Mouse (Mus musculus) heart, embryonic 16.5 days (tissue): ENCODE results near the gene Calcoco2. TPM values are rescaled to one million over a fixed set of nuclear protein-coding genes. Genes with fewer than 3 reads are reported as not detected.

Source experiments
- ATAC-seq: fragments of 200-750 bp; cut with Nextera tagmentation; replicated peaks from 2 replicates; pipeline ENCODE4 v1.8.0; 2017; ENCODE audit warnings: moderate number of reproducible peaks; ENCODE audit not compliant: insufficient read depth, low FRiP score; ENCODE audit errors: extremely low read depth
- H3K27ac ChIP-seq: fragments of 300-500 bp; sonication (generic); 2 replicates; pipeline ENCODE4 v1.5.1; 2014; ENCODE audit warnings: mild to moderate bottlenecking, low read length, control low read depth, moderate library complexity
- H3K27me3 ChIP-seq: fragments of 300-500 bp; sonication (generic); 2 replicates; pipeline ENCODE4 v1.6.1; 2014; ENCODE audit warnings: low read length, mixed read lengths; ENCODE audit not compliant: control insufficient read depth, insufficient read depth
- H3K36me3 ChIP-seq: fragments of 300-500 bp; sonication (generic); 2 replicates; pipeline ENCODE4 v1.6.1; 2014; ENCODE audit not compliant: control insufficient read depth, insufficient read depth
- H3K4me1 ChIP-seq: fragments of 300-500 bp; sonication (generic); 2 replicates; pipeline ENCODE4 v1.6.1; 2014; ENCODE audit warnings: low read length, mixed read lengths; ENCODE audit not compliant: control insufficient read depth, insufficient read depth
- H3K4me2 ChIP-seq: fragments of 300-500 bp; sonication (generic); 2 replicates; pipeline ENCODE4 v1.6.1; 2014; ENCODE audit warnings: low read depth, mild to moderate bottlenecking, control low read depth, low read length
- H3K4me3 ChIP-seq: fragments of 300-500 bp; sonication (generic); 2 replicates; pipeline ENCODE4 v1.5.1; 2014; ENCODE audit warnings: mild to moderate bottlenecking, control low read depth, low read length
- H3K9ac ChIP-seq: fragments of 300-500 bp; sonication (generic); 2 replicates; pipeline ENCODE4 v1.6.1; 2014; ENCODE audit warnings: low read length, control low read depth
- H3K9me3 ChIP-seq: fragments of 300-500 bp; sonication (generic); replicated peaks from 2 replicates; pipeline ENCODE4 v1.6.1; 2016; ENCODE audit warnings: low read length; ENCODE audit not compliant: control insufficient read depth
- WGBS: fragments of 180-500 bp; shearing (Covaris S2); extraction: QIAGEN DNeasy Blood & Tissue Kit; methylation state at CpG from one replicate; pipeline ENCODE4 v1.1.7; 2014; 5-methylcytosine and 5-hydroxymethylcytosine counted together
- polyA plus RNA-seq: library from polyadenylated mRNA; unstranded; fragments of >200 nt; fragmentation: Nextera tagmentation; extraction: Ambion mirVana; gene quantifications from 2 replicates; pipeline ENCODE4 v1.2.1, GENCODE M21; 2015

The Calcoco2 gene
- polyA plus RNA-seq, 1 experiment from 2014 or later = 0.11 TPM

DNA sequence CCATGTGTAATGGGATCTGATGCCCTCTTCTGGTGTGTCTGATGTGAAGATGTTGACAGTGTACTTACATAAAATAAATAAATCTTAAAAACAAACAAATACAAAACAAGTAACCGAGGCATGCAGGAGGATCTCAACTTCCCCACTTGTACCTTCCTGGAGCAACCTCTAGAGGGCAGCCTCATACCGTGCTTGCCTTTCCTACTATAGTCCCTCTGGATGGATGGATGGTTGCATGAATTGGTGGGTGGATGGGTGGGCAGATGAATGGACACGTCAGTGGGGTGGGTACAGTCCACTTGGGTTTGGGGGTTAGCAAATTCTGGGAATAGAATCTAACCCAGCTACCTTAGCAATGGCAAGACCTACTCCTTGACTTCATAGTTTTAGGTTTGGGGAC, 18.4 kb downstream of the Calcoco2 start:
- H3K4me2 ChIP-seq = no peak overlapping the region
- no peaks in the 10 kb centered on the region for H3K36me3 ChIP-seq
- no peak overlapping the region for H3K9ac ChIP-seq
- no peak overlapping the region for H3K4me3 ChIP-seq
- H3K9me3 ChIP-seq = peaks cover under 1% of the 10 kb centered on the region
- peak; percentile 57; the same call in 1 of the 2 replicates for ATAC-seq
- peak overlapping the region; percentile 79 for H3K27ac ChIP-seq
- 8% methylated on average over 3 of the region's 3 CpGs for WGBS
- no peaks in the 10 kb centered on the region for H3K27me3 ChIP-seq
- H3K4me1 ChIP-seq = no peaks in the 10 kb centered on the region

DNA sequence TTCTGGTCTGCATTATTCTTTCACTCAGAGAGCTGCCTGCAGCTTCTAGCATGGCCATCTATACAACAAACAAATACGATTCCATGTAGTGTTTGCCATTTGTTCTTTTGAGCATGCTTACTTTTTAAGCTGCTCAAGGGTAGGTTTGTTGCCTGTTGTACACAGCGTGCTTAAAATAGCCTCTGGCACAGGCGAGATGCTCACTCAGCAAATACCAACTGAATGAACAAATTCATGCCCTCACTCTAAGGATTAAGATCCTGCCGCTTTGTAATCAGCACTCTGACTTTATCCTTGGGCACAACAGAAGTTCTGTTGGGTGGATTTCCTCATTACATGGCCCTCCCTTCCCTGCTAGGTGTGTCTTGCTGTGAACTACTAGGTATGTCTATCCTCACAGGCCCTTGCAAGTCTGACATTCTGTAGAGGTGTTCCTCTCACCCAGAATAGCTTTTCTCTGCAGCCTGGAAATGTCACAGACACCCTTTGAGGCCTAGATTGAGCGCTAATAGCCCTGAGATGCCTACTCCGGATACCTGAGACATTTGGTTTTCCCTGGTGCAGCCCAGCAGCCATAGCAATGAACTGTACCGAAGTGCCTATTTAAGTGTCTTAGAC, 19.0 kb downstream of the Calcoco2 start:
- no peak overlapping the region for H3K4me3 ChIP-seq
- no peaks in the 10 kb centered on the region for H3K27me3 ChIP-seq
- 29% methylated on average over 7 of the region's 7 CpGs for WGBS
- H3K27ac ChIP-seq = peak overlapping the region; percentile 79
- no peaks in the 10 kb centered on the region for H3K36me3 ChIP-seq
- H3K4me1 ChIP-seq = no peaks in the 10 kb centered on the region
- no peak overlapping the region for H3K4me2 ChIP-seq
- ATAC-seq = peak; percentile 64
- H3K9me3 ChIP-seq = peaks cover 5% of the 10 kb centered on the region
- H3K9ac ChIP-seq = no peak overlapping the region

DNA sequence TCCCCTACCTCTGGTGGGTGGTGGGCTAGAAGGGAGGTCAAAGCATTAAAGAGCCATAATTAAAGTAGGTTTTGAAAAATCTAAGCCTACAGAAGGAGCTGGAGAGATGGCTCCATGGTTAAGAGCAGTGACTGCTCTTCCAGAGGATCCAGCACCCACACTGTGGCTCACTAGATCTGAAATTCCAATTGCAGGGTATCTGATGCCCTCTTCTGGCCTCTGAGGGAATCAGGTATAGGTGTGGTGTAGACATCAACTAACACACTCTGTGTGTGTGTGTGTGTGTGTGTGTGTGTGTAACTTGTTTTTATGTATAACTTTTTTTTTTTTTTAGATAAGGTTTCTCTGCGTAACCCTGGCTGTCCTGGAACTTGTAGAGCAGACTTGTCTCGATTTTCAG, 20.7 kb downstream of the Calcoco2 start:
- 61% methylated on average over 2 of the region's 2 CpGs for WGBS
- no peaks in the 10 kb centered on the region for H3K27me3 ChIP-seq
- H3K4me1 ChIP-seq = no peaks in the 10 kb centered on the region
- peaks cover 5% of the 10 kb centered on the region for H3K9me3 ChIP-seq
- no peak overlapping the region for H3K4me2 ChIP-seq
- no peak overlapping the region for H3K27ac ChIP-seq
- ATAC-seq = no peak
- H3K36me3 ChIP-seq = no peaks in the 10 kb centered on the region
- no peak overlapping the region for H3K4me3 ChIP-seq
- no peak overlapping the region for H3K9ac ChIP-seq

DNA sequence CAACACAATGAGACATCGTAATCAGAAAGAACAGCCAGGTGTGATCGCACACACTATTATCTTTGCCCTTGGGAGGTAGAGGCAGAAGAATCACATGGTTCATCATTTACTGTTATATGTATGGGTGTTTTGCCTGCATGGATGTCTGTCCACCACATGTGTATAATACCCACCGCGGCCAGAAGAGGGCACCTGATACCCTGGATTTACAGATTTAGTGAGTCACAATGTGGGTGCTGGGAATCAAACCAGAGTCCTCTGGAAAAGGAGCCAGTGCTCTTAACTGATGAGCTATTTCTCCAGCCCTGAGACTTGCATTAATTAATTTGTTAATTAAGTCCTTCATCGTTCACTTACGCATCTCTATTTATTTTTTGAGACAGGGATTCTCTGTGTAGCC, 23.8 kb downstream of the Calcoco2 start:
- 87% methylated on average over 6 of the region's 6 CpGs for WGBS

DNA sequence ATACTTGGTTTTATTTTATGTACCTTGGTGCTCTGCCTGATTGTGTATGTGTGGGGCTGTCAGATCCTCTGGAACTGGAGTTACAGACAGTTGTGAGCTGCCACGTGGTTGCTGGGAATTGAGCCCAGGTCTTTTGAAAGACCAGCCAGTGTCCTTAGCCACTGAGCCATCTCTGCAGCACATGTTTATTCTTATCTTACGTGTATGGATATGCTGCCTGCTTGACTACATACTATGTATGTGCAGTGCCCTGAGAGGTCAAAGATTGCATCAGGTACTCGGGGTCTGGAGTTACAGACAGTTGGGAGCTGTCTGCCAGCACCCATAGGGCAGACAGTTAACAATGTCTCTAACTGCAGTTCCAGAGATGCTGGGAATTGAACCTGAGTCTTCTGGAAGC, 29.1 kb downstream of the Calcoco2 start:
- ATAC-seq = no peak
- WGBS = 74% methylated on average over 3 of the region's 3 CpGs
- no peaks in the 10 kb centered on the region for H3K9me3 ChIP-seq
- no peak overlapping the region for H3K9ac ChIP-seq
- H3K36me3 ChIP-seq = no peaks in the 10 kb centered on the region
- H3K27me3 ChIP-seq = no peaks in the 10 kb centered on the region
- H3K4me2 ChIP-seq = no peak overlapping the region
- H3K4me1 ChIP-seq = no peaks in the 10 kb centered on the region
- no peak overlapping the region for H3K4me3 ChIP-seq
- H3K27ac ChIP-seq = no peak overlapping the region

More for the DNA sequence above, 23.8 kb downstream of the Calcoco2 start:
- Histone ChIP-seq H3K4me1 (no peaks in the 10 kb centered on the region), H3K4me2 (no peak overlapping the region), H3K9ac (no peak overlapping the region), H3K27me3 (no peaks in the 10 kb centered on the region), H3K4me3 (no peak overlapping the region), H3K9me3 (peaks cover 5% of the 10 kb centered on the region), H3K36me3 (no peaks in the 10 kb centered on the region), H3K27ac (no peak overlapping the region)
- no peak for ATAC-seq

DNA sequence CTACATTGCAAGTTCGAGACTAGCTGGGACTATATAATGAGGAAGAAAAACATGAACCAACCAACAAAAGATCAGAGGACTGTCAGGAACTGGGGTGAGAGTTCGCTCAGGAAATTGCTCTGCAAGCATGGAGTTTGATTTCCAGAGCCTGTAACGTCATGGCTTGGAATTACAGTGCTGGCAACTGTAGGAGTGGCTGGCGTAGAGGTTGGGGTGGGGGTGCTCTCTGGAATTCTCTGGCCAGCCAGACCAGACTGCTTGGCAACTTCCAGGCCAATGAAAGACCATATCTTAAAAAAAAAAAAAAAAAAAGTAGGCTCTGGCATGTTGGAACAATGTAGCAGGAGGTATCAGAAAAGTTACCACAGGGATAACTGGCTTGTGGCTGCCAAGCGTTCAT, 31.0 kb downstream of the Calcoco2 start:
- 61% methylated on average over 5 of the region's 5 CpGs for WGBS
- Histone ChIP-seq H3K9me3 (no peaks in the 10 kb centered on the region), H3K4me1 (no peaks in the 10 kb centered on the region), H3K9ac (no peak overlapping the region), H3K36me3 (no peaks in the 10 kb centered on the region), H3K4me2 (no peak overlapping the region), H3K4me3 (no peak overlapping the region), H3K27ac (no peak overlapping the region), H3K27me3 (no peaks in the 10 kb centered on the region)
- ATAC-seq = no peak

DNA sequence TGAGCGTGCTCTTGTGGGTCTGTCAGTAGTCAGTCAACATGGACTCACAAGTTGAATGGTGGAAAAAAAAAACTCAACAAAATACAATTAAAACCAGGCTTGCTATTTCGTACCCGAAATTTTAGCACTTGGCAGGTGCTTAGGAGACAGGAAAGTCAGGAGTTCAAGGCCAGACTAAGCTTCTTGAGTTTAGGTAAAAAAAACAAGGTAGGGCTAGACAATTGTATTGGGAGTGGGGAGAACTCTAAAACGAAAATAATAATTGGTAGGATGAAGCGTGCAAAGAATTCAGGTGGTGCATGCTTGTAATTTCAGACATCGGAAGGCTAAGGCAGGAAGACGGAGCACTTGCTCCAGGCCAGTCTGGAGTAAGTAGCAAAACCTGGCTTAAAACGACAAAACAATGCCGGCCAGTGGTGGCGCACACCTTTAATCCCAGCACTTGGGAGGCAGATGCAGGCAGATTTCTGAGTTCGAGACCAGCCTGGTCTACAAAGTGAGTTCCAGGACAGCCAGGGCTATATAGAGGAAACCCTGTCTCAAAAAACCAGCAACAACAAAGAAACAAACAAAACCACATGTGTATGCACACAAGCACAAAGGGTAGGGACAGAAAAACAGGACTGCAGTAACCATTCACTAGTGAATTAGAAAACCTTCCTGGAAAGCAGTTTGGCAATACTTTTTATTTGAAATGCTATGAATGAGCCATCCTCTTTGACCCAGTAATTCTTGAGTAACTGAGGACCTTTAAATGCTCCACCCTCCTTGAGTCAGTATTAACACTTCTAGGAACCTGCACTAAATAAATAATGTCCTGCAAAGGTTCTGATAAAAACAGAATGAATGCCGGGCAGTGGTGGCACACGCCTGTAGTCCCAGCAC, 35.3 kb downstream of the Calcoco2 start:
- WGBS = 60% methylated on average over 13 of the region's 13 CpGs
- Histone ChIP-seq H3K27ac (peak overlapping the region; percentile 66), H3K4me2 (peak overlapping the region; percentile 63), H3K36me3 (peaks cover 8% of the 10 kb centered on the region; the same call in 1 of the 2 replicates), H3K9me3 (no peaks in the 10 kb centered on the region), H3K9ac (peak overlapping the region; percentile 40; the same call in 1 of the 2 replicates), H3K4me1 (peaks cover 9% of the 10 kb centered on the region), H3K4me3 (peak overlapping the region; percentile 40), H3K27me3 (no peaks in the 10 kb centered on the region)
- ATAC-seq = no peak

DNA sequence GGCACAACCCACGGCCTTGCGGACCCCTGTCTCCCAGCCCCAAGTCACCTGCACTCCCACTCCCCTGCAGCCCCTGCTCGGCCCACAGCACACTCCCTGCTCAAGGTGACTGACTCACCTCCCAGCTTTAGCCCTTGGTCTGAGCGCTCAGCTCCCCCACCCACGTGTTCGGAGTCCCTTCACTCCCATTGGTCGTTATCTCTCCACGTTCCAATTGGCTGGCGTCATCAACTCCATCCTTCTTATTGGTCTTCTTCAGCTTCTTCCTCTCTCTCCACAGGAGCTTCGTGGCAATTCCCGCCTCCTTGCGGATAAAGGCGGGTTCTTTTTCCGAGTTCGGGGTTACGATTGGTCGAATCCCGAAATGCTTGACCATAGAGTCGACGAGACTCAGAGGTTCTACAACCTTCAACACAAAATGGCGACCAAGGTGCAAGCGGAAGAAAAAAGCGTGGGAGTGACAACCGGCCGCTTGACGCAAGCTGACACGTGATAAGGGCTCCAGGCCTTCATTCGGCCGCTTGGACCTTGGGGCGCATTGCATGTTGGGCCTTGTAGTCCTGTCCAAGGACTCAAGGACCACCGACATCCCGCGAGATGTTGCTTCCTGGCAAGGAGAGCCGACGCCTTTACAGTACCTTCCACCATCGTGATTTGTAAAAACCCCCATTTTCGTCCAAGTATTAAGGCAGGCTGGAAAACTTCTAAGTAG, 36.1 kb downstream of the Calcoco2 start, which contains the start of gene Atp5g1:
Gene Atp5g1 (minus strand): TSS at position 162 of the 712 bp plus-strand sequence.
- ATAC-seq = peak; percentile 96
- peaks cover 9% of the 10 kb centered on the region for H3K4me1 ChIP-seq
- no peaks in the 10 kb centered on the region for H3K27me3 ChIP-seq
- peak within 1 kb of the TSS; percentile 89 for H3K4me3 ChIP-seq
- H3K4me2 ChIP-seq = peak within 1 kb of the TSS; percentile 63
- H3K9ac ChIP-seq = peak within 1 kb of the TSS; percentile 95
- WGBS = under 1% methylated on average over 37 of the region's 37 CpGs
- peaks cover 12% of the 10 kb centered on the region; the same call in 1 of the 2 replicates for H3K36me3 ChIP-seq
- no peaks in the 10 kb centered on the region for H3K9me3 ChIP-seq
- peak within 1 kb of the TSS; percentile 96 for H3K27ac ChIP-seq
